Mouse (Mus musculus): ENCODE measurements around the gene Ahdc1. TPM values are rescaled to one million over a fixed set of nuclear protein-coding genes. Genes with fewer than 3 reads are reported as not detected.

Gene Ahdc1
- total and polyA plus RNA-seq, 2 experiments from 2014 or later = 11.0 to 115 TPM

GRCm38 (mm10) chr4:133044647-133045094 is 33.6 kb downstream of the Ahdc1 start:
- H3K9ac ChIP-seq (replicated peaks; ENCODE audit: low read length, poor library complexity, severe bottlenecking) = 0 out of 2 replicates have a peak overlapping the region, but pooled peaks have one; percentile 13
- H3K4me2 ChIP-seq (ENCODE audit: low read depth, low read length, poor library complexity, severe bottlenecking) = no peak overlapping the region
- no peaks in the 10 kb centered on the region for H3K27me3 ChIP-seq (ENCODE audit: insufficient read depth, low read length)
- no peak overlapping the region for H3K4me3 ChIP-seq (ENCODE audit: low read depth, low read length)
- H3K27ac ChIP-seq (ENCODE audit: low read depth, low read length) = peak overlapping the region; percentile 32; the same call in 1 of the 2 replicates
- TF ChIP-seq CTCF (IDR thresholded peaks at IDR 0.05) = no peak
- H3K4me1 ChIP-seq (ENCODE audit: insufficient read depth, low read length) = peaks cover 70% of the 10 kb centered on the region
- H3K36me3 ChIP-seq (ENCODE audit: insufficient read depth, low read length) = no peaks in the 10 kb centered on the region
- ATAC-seq (ENCODE audit: low FRiP score) (no peak), DNase-seq (ENCODE audit: low spot score) (no peak)
- 31% methylated on average over 6 of the region's 6 CpGs for WGBS
- no peaks in the 10 kb centered on the region for H3K9me3 ChIP-seq (ENCODE audit: low read length)

GRCm38 (mm10) chr4:133045771-133046474 is 34.9 kb downstream of the Ahdc1 start:
- H3K4me2 ChIP-seq (ENCODE audit: low read depth, low read length, poor library complexity, severe bottlenecking) = no peak overlapping the region
- H3K27me3 ChIP-seq (ENCODE audit: insufficient read depth, low read length) = no peaks in the 10 kb centered on the region
- no peak for ATAC-seq (ENCODE audit: low FRiP score)
- WGBS = 39% methylated on average over 11 of the region's 11 CpGs
- H3K27ac ChIP-seq (ENCODE audit: low read depth, low read length) = peak overlapping the region; percentile 51; the same call in 1 of the 2 replicates
- no peaks in the 10 kb centered on the region for H3K36me3 ChIP-seq (ENCODE audit: insufficient read depth, low read length)
- DNase-seq (ENCODE audit: low spot score) = no peak
- H3K9ac ChIP-seq (replicated peaks; ENCODE audit: low read length, poor library complexity, severe bottlenecking) = 0 out of 2 replicates have a peak overlapping the region, but pooled peaks have one; percentile 8
- peaks cover 77% of the 10 kb centered on the region for H3K4me1 ChIP-seq (ENCODE audit: insufficient read depth, low read length)
- H3K4me3 ChIP-seq (ENCODE audit: low read depth, low read length) = no peak overlapping the region
- no peaks in the 10 kb centered on the region for H3K9me3 ChIP-seq (ENCODE audit: low read length)
- no peak for TF ChIP-seq CTCF (IDR thresholded peaks at IDR 0.05)

GRCm38 (mm10) chr4:133046691-133047352 is 35.8 kb downstream of the Ahdc1 start:
- no peak overlapping the region for H3K4me3 ChIP-seq (ENCODE audit: low read depth, low read length)
- H3K27ac ChIP-seq (ENCODE audit: low read depth, low read length) = peak overlapping the region; percentile 72
- no peaks in the 10 kb centered on the region for H3K27me3 ChIP-seq (ENCODE audit: insufficient read depth, low read length)
- no peak for TF ChIP-seq CTCF (IDR thresholded peaks at IDR 0.05)
- ATAC-seq (ENCODE audit: low FRiP score) = no peak
- H3K4me2 ChIP-seq (ENCODE audit: low read depth, low read length, poor library complexity, severe bottlenecking) = peak overlapping the region; percentile 33; the same call in 1 of the 2 replicates
- 29% methylated on average over 12 of the region's 12 CpGs for WGBS
- DNase-seq (ENCODE audit: low spot score) = no peak
- H3K36me3 ChIP-seq (ENCODE audit: insufficient read depth, low read length) = no peaks in the 10 kb centered on the region
- peak overlapping the region; percentile 42 for H3K9ac ChIP-seq (replicated peaks; ENCODE audit: low read length, poor library complexity, severe bottlenecking)
- no peaks in the 10 kb centered on the region for H3K9me3 ChIP-seq (ENCODE audit: low read length)
- H3K4me1 ChIP-seq (ENCODE audit: insufficient read depth, low read length) = peaks cover 85% of the 10 kb centered on the region

DNA sequence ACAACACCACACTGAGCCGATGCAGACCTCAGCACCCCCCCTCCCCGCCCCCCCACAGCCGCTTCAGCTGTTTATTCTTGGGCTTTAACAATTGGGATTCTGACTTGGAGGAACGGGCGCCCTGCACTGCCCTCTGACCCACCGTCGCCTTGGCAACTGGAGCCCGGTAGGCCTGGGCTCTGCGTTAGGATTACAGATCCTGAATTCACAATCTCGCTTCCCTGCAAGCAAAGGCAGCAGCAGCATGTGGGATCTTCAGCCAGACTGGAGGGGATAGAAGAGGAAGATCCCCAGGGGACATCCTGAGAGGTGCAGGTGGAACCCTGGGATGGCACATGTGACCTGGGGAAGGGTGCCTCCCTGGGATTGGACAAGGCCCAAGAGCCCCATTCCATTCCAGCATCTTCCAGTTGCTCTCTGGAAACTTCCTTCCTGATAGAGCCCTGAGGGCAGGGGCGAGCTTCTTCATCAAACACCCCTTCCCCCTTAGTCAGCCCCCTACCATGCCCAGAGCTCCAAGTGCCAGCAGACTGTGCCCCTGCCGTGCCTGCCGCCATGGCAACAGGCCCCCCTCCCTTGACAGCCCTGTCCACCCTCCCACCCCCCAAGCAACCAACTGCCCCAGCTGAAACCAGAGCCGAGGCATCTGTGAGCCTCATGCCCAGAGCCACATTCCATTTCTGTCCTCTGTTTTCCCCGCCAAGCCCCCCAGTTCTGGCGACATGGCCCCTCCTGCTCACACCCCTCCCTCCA is 36.5 kb downstream of the Ahdc1 start:
- TF ChIP-seq CTCF (IDR thresholded peaks at IDR 0.05) = no peak
- no peak for ATAC-seq (ENCODE audit: low FRiP score)
- Histone ChIP-seq H3K4me3 (ENCODE audit: low read depth, low read length) (no peak overlapping the region), H3K9me3 (ENCODE audit: low read length) (no peaks in the 10 kb centered on the region), H3K9ac (replicated peaks; ENCODE audit: low read length, poor library complexity, severe bottlenecking) (peak overlapping the region; percentile 42), H3K27me3 (ENCODE audit: insufficient read depth, low read length) (no peaks in the 10 kb centered on the region), H3K36me3 (ENCODE audit: insufficient read depth, low read length) (no peaks in the 10 kb centered on the region), H3K4me1 (ENCODE audit: insufficient read depth, low read length) (peaks cover 80% of the 10 kb centered on the region), H3K27ac (ENCODE audit: low read depth, low read length) (peak overlapping the region; percentile 72), H3K4me2 (ENCODE audit: low read depth, low read length, poor library complexity, severe bottlenecking) (peak overlapping the region; percentile 33)
- DNase-seq (ENCODE audit: low spot score) = peak; percentile 74
- WGBS = 11% methylated on average over 16 of the region's 16 CpGs

GRCm38 (mm10) chr4:133049071-133049920 is 38.2 kb downstream of the Ahdc1 start:
- H3K9me3 ChIP-seq (ENCODE audit: low read length) = no peaks in the 10 kb centered on the region
- no peak overlapping the region for H3K4me3 ChIP-seq (ENCODE audit: low read depth, low read length)
- peak overlapping the region; percentile 72 for H3K27ac ChIP-seq (ENCODE audit: low read depth, low read length)
- peaks cover 66% of the 10 kb centered on the region for H3K4me1 ChIP-seq (ENCODE audit: insufficient read depth, low read length)
- TF ChIP-seq CTCF (IDR thresholded peaks at IDR 0.05) = no peak
- ATAC-seq (ENCODE audit: low FRiP score) (no peak), DNase-seq (ENCODE audit: low spot score) (peak; percentile 49)
- no peaks in the 10 kb centered on the region for H3K36me3 ChIP-seq (ENCODE audit: insufficient read depth, low read length)
- peak overlapping the region; percentile 2; the same call in 1 of the 2 replicates for H3K9ac ChIP-seq (replicated peaks; ENCODE audit: low read length, poor library complexity, severe bottlenecking)
- no peak overlapping the region for H3K4me2 ChIP-seq (ENCODE audit: low read depth, low read length, poor library complexity, severe bottlenecking)
- 49% methylated on average over 18 of the region's 19 CpGs for WGBS
- H3K27me3 ChIP-seq (ENCODE audit: insufficient read depth, low read length) = no peaks in the 10 kb centered on the region
